Mouse (Mus musculus): ENCODE data around the gene Eef1b2. TPM values are rescaled to one million over a fixed set of nuclear protein-coding genes. Genes with fewer than 3 reads are reported as not detected.
"Not testable (repeated sequence)": the region's sequence is repeated elsewhere in the genome, so short reads cannot be mapped to it uniquely, and the experiment has no call there.

The Eef1b2 gene
- polyA plus RNA-seq (2015; fragmentation: Nextera tagmentation; extraction: Ambion mirVana) = 572 and 599 TPM in 2 replicates

DNA sequence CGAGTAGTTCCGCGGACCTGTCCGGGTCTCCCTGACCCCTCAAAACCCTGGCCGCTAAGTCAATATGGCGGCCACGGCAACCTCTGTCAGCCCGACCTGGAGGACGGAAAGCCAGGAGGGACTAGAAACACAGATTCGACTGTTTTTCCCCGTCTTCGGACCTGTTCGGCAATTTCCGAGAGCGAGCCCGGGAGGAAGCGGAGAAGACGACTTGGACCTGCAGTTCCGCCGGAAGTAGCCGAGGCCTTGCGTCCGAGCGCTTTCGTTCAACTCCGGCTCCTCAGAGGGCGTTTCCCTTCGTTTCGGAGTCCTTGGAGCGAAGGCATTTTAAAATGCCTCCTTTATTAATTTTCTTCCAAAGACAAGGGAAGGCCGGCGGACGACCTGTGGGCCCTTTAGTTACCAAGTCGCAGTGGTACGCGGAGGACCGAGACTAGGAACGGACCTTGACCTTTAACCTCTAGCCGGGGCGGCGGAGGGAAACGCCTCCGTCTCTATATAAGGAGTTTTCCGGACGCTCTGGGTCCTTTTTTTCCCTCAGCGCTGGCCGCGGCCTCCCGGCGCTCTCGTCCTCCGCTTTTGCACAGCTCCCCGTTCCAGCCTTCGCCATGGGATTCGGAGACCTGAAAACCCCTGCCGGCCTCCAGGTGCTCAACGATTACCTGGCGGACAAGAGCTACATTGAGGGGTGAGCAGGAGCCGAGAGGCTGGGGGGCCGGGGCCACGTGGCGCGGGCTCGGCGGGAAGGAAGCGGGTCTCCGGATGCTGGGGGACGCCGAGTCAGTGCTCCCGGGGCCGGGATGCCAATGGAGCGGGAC lies at the start of gene Eef1b2, which contains the start of gene Ndufs1:
Eef1b2 (plus strand) TSS at position 222 of the 818 bp plus-strand sequence.
Ndufs1 (minus strand) TSS at position 230 of the 818 bp plus-strand sequence.
- Histone ChIP-seq H3K36me3 (peaks cover 19% of the 10 kb centered on the region), H3K9ac (peak within 1 kb of the TSS; percentile 99), H3K27ac (peak within 1 kb of the TSS; percentile 94), H3K9me3 (no peaks in the 10 kb centered on the region), H3K27me3 (replicated peaks) (no peaks in the 10 kb centered on the region), H3K4me2 (peak within 1 kb of the TSS; percentile 76), H3K4me1 (peaks cover 19% of the 10 kb centered on the region; the same call in 1 of the 2 replicates), H3K4me3 (replicated peaks) (peak within 1 kb of the TSS; percentile 94)
- peak; percentile 88 for ATAC-seq (ENCODE audit: insufficient read depth, low FRiP score, low read depth)
- under 1% methylated on average over 72 of the region's 72 CpGs for WGBS

DNA sequence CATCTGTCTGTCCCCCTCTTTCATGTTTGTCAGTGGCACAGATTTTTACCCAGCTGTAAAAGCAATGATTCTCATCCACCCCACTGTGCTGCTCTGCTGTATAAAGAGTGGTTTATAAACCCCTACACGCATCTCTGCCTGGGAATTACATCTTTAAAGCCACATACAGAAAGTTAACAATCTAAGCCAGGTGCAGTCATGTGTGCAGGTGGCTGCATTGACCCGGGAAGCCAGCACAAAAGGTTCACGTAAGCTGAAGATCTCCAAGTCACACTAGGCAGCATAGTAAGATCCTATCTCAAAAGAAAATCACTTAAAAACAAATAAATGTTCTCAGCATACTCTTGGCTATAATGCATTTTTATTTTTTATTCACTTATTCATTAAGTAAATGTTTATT lies 47.4 kb upstream of the Eef1b2 start:
- Histone ChIP-seq H3K4me2 (peak overlapping the region; percentile 47; the same call in 1 of the 2 replicates), H3K4me1 (peaks cover 4% of the 10 kb centered on the region; the same call in 1 of the 2 replicates), H3K9ac (no peak overlapping the region), H3K36me3 (peaks cover 6% of the 10 kb centered on the region; the same call in 1 of the 2 replicates), H3K27ac (peak overlapping the region; percentile 69), H3K4me3 (replicated peaks) (no peak overlapping the region; the same call in 1 of the 2 replicates), H3K27me3 (replicated peaks) (no peaks in the 10 kb centered on the region), H3K9me3 (no peaks in the 10 kb centered on the region)
- ATAC-seq (ENCODE audit: insufficient read depth, low FRiP score, low read depth) = 0 out of 2 replicates have a peak, but pooled peaks have one; percentile 11
- WGBS = 36% methylated on average over 3 of the region's 3 CpGs

GRCm38 (mm10) chr1:63129857-63130690 lies 46.6 kb upstream of the Eef1b2 start:
- peak overlapping the region; percentile 69; the same call in 1 of the 2 replicates for H3K27ac ChIP-seq
- WGBS = 17% methylated on average over 18 of the region's 18 CpGs

DNA sequence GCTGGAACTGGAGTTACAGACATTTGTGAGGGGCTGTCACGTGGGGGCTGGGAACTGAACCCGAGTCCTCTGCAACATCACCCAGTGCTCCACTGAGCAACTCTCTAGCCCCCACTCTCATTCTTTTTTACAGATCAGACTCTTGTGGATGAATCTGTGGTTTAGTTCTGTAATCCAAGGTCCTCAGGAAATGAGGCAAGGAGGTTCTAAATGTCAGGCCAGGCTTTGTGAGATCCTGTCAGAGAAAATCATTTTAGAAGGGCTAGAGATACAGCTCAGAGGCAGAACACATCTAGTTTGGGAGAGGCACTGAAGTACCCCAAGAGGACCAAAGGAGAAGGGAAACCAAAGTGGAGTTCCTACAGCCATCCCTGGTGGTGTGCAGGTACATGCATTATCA lies 45.7 kb upstream of the Eef1b2 start:
- Histone ChIP-seq H3K4me2 (no peak overlapping the region), H3K36me3 (no peaks in the 10 kb centered on the region), H3K4me3 (replicated peaks) (no peak overlapping the region), H3K9ac (no peak overlapping the region), H3K4me1 (peaks cover 4% of the 10 kb centered on the region; the same call in 1 of the 2 replicates), H3K27me3 (replicated peaks) (no peaks in the 10 kb centered on the region), H3K27ac (no peak overlapping the region), H3K9me3 (no peaks in the 10 kb centered on the region)
- no peak for ATAC-seq (ENCODE audit: insufficient read depth, low FRiP score, low read depth)
- 81% methylated on average over 2 of the region's 2 CpGs for WGBS

More at GRCm38 (mm10) chr1:63129857-63130690, 46.6 kb upstream of the Eef1b2 start:
- Histone ChIP-seq H3K4me3 (replicated peaks) (peak overlapping the region; percentile 28; the same call in 1 of the 2 replicates), H3K4me1 (peaks cover 4% of the 10 kb centered on the region; the same call in 1 of the 2 replicates), H3K4me2 (peak overlapping the region; percentile 47), H3K27me3 (replicated peaks) (no peaks in the 10 kb centered on the region), H3K36me3 (peaks cover 6% of the 10 kb centered on the region; the same call in 1 of the 2 replicates), H3K9me3 (no peaks in the 10 kb centered on the region), H3K9ac (no peak overlapping the region)
- peak; percentile 53; the same call in 1 of the 2 replicates for ATAC-seq (ENCODE audit: insufficient read depth, low FRiP score, low read depth)

DNA sequence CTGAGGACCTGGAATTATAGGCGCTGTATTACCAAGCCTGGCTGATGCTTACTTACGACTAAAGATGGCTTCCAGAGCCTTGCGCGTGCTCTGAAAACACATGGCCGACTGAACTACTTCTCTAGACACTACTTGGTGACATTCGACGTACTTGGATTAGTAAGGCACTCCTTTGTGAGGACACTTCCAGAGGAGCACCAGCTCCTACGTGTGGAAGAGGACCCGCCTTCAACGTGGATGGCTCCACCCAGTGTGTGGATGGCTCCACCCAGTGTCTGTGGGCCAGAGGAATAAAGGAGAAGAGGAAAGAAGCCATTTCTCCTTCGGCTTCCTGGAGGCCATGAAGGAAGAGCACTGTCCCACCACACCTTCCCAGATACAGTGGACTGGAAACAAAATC lies 44.9 kb upstream of the Eef1b2 start:
- H3K36me3 ChIP-seq = no peaks in the 10 kb centered on the region
- no peak overlapping the region for H3K4me2 ChIP-seq
- 88% methylated on average over 11 of the region's 11 CpGs for WGBS

DNA sequence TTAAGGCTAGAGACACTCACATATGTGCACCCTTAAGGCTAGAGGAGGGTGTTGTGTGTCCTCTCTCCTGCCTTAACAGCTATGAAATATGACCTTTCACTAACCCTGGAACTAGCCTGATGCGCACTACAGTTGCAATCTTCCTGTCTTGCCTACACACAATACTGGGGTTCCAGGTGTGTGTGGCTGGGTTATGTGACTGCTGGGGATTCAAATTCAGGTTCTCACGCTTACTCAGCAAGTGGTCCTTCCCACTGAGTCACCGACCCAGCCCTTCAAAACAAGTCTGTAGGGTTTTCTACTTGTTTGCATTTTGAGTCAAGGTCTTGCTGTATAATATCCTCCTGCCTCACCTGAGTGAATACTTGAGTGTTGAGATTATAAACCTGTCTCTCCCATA lies 42.1 kb upstream of the Eef1b2 start:
- no peak for ATAC-seq (ENCODE audit: insufficient read depth, low FRiP score, low read depth)
- Histone ChIP-seq H3K9me3 (no peaks in the 10 kb centered on the region), H3K9ac (no peak overlapping the region), H3K36me3 (0 out of 2 replicates have a peak, but pooled peaks cover 7% of the 10 kb centered on the region), H3K4me1 (no peaks in the 10 kb centered on the region), H3K27ac (no peak overlapping the region), H3K27me3 (replicated peaks) (no peaks in the 10 kb centered on the region), H3K4me3 (replicated peaks) (no peak overlapping the region), H3K4me2 (no peak overlapping the region)
- WGBS = 77% methylated on average over 3 of the region's 3 CpGs

More for the DNA sequence above, 44.9 kb upstream of the Eef1b2 start:
- H3K9ac ChIP-seq = no peak overlapping the region
- no peaks in the 10 kb centered on the region for H3K9me3 ChIP-seq
- no peak for ATAC-seq (ENCODE audit: insufficient read depth, low FRiP score, low read depth)
- peaks cover 4% of the 10 kb centered on the region; the same call in 1 of the 2 replicates for H3K4me1 ChIP-seq
- no peak overlapping the region for H3K4me3 ChIP-seq (replicated peaks)
- H3K27me3 ChIP-seq (replicated peaks) = no peaks in the 10 kb centered on the region
- no peak overlapping the region for H3K27ac ChIP-seq

DNA sequence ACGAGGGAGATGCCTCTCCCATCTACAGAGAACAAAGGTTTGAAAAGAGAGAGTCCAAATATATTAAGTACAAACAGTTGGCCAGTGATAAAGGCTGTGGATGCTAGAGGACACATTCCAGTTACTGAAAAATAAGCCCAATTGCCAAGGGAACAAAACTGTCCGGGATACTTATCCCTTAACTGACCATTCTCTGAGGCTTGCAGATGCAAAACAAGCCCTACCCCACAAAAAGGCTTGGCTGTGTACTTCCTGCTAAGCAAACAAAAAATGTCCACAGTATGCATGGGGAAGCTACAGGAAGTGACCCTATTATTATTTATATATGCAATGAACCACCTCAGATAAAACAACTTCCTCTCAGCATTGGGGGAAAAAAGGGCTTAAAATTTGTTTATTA lies 38.7 kb upstream of the Eef1b2 start:
- H3K4me3 ChIP-seq (replicated peaks) = no peak overlapping the region
- H3K27me3 ChIP-seq (replicated peaks) = no peaks in the 10 kb centered on the region
- no peaks in the 10 kb centered on the region for H3K4me1 ChIP-seq
- WGBS = 74% methylated on average over 2 of the region's 2 CpGs
- H3K9me3 ChIP-seq = no peaks in the 10 kb centered on the region
- H3K36me3 ChIP-seq = peaks cover 14% of the 10 kb centered on the region; the same call in 1 of the 2 replicates
- no peak overlapping the region for H3K4me2 ChIP-seq
- no peak for ATAC-seq (ENCODE audit: insufficient read depth, low FRiP score, low read depth)
- H3K9ac ChIP-seq = no peak overlapping the region
- no peak overlapping the region for H3K27ac ChIP-seq

DNA sequence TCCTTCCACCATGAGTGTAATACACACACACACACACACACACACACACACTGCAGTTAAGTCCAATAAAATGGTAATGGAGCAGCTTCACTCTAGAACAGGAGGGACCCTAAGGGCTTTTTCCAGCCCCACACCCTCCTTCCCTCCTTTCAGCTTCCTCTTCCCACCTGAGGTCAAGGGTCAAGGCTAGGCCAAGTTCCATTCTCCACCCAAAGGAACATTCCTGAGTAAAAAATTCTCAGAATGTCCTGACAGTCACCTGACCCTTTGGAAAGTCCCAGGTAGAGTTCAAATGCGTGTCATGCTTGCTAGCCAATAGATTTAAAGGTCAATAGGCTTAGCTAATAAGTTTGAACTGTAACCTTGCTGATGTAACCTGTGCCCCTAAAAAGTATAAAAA lies 38.0 kb upstream of the Eef1b2 start:
- not testable (repeated sequence) for H3K4me3 ChIP-seq (replicated peaks); H3K27ac ChIP-seq
- WGBS = 91% methylated on average over 1 of the region's 1 CpGs

DNA sequence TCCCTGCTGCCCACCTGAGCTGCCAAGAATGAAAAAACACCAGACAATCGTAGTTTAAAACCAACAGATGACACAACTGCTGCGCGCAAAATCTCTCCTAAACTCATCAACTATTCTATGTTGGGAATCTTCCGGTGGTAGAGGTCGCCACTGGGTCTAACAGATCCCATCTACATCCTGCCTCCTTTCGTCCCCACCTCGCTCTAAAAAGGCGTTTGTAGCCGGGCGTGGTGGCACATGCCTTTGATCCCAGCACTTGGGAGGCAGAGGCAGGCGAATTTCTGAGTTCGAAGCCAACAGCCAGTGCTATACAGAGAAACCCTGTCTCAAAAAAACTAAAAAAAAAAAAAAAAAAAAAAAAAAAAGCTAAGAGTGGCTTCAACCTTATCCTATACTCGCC lies 36.4 kb upstream of the Eef1b2 start:
- no peak for ATAC-seq (ENCODE audit: insufficient read depth, low FRiP score, low read depth)

More for the DNA sequence above, 38.0 kb upstream of the Eef1b2 start:
- H3K36me3 ChIP-seq = peaks cover 18% of the 10 kb centered on the region
- H3K9me3 ChIP-seq; H3K9ac ChIP-seq; H3K4me2 ChIP-seq; ATAC-seq (ENCODE audit: insufficient read depth, low FRiP score, low read depth); H3K4me1 ChIP-seq; H3K27me3 ChIP-seq (replicated peaks): not testable (repeated sequence)

GRCm38 (mm10) chr1:63168638-63169037 lies 8.0 kb upstream of the Eef1b2 start:
- no peak overlapping the region for H3K4me3 ChIP-seq (replicated peaks)
- H3K9ac ChIP-seq = no peak overlapping the region
- no peaks in the 10 kb centered on the region for H3K27me3 ChIP-seq (replicated peaks)
- no peaks in the 10 kb centered on the region for H3K9me3 ChIP-seq
- peaks cover 25% of the 10 kb centered on the region for H3K36me3 ChIP-seq
- no peak overlapping the region for H3K4me2 ChIP-seq
- WGBS = 66% methylated on average over 2 of the region's 2 CpGs
- ATAC-seq (ENCODE audit: insufficient read depth, low FRiP score, low read depth) = no peak
- H3K27ac ChIP-seq = no peak overlapping the region
- H3K4me1 ChIP-seq = no peaks in the 10 kb centered on the region

More for the DNA sequence above, 36.4 kb upstream of the Eef1b2 start:
- H3K27me3 ChIP-seq (replicated peaks) = no peaks in the 10 kb centered on the region
- 93% methylated on average over 13 of the region's 13 CpGs for whole genome bisulfite sequencing
- H3K9me3 ChIP-seq = no peaks in the 10 kb centered on the region
- no peaks in the 10 kb centered on the region for H3K4me1 ChIP-seq
- peaks cover 25% of the 10 kb centered on the region for H3K36me3 ChIP-seq
- no peak overlapping the region for H3K4me3 ChIP-seq (replicated peaks)
- H3K27ac ChIP-seq = no peak overlapping the region
- no peak overlapping the region for H3K9ac ChIP-seq
- no peak overlapping the region for H3K4me2 ChIP-seq

DNA sequence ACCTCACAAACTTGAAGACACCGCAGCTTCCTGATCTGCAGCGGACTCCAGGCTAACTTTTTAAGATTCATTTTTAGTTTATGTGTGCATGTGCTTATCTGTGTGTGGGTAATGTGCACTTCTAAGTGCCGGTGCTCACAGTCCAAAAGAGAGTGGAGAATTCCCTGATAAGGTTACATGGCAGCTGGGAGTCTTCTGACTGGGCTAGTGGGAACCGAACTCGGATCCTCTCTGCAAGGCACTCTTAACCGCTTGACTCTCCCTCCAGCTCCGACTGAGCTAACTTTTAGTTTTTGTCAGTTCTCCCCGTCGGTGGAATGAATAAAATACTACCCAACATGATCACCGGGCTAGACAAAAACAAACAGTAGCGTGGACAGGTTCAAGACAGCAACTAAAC lies 772 bp upstream of the Eef1b2 start:
- Histone ChIP-seq H3K4me2 (peak overlapping the region; percentile 76), H3K4me3 (replicated peaks) (peak overlapping the region; percentile 94), H3K4me1 (peaks cover 19% of the 10 kb centered on the region; the same call in 1 of the 2 replicates), H3K27ac (peak overlapping the region; percentile 83), H3K27me3 (replicated peaks) (no peaks in the 10 kb centered on the region), H3K9me3 (no peaks in the 10 kb centered on the region), H3K9ac (peak overlapping the region; percentile 89), H3K36me3 (peaks cover 24% of the 10 kb centered on the region)
- WGBS = 7% methylated on average over 11 of the region's 11 CpGs
- ATAC-seq (ENCODE audit: insufficient read depth, low FRiP score, low read depth) = no peak
